Mouse (Mus musculus) c-Kit-positive CD71-positive TER-119-positive erythroid progenitor cells, embryonic 14.5 days (primary cell): ENCODE measurements around the gene Phox2b.

Experiments used
- DNase-seq: peaks from one replicate; pipeline ENCODE4 v3.0.0-alpha.2; 2013; ENCODE audit warnings: low spot score

The Phox2b gene

DNA sequence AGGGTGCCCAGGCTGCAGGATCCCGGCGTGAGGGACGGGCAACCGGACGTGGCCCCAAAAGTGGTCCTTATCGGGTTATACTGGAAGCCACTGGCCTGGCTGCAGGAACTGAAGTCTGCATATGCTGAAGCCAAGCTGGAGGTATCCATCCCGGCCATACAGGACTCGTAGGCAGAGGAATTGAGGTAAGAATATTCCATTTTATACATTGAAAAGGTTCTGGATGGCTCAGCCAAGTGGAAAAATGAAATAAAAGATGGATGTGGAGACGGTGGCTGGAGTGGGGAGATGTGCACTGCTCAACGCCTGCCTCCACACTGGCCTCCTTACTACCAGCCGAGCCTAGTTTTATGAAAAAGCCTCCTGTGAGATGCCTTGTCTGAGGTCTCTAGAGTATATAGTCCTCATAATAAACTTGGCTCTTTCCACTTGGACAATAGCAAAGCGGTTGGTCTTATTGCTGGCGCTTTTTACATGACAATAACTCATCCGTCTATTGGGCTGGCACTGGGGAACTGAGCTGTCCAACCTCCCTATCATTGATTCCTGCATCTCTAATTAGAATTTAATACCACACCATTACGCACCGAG, at the start of gene Phox2b:
Phox2b (minus strand) TSS at position 569 of the 591 bp plus-strand sequence.
- no peak for DNase-seq

DNA sequence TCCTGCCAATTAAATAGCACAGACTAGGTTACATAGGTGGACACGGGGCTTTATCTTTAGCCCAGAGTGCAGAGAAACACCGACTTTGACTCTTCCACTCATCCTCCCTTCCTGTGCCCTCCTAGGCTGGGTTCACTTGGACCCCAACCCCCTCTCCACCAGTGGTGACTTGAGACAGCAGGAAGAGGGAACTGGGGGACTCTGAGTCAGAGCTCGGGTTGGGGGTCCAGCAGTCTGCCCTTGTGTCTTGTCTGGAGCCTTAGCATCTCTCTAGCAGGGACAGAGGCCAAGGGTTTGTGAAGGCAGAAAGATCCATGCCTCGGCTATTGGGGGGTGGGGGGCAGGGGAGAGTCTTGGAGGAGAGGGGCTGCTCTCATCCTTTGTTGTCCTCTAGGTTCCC, 43.5 kb upstream of the Phox2b start:
- DNase-seq, result no peak

DNA sequence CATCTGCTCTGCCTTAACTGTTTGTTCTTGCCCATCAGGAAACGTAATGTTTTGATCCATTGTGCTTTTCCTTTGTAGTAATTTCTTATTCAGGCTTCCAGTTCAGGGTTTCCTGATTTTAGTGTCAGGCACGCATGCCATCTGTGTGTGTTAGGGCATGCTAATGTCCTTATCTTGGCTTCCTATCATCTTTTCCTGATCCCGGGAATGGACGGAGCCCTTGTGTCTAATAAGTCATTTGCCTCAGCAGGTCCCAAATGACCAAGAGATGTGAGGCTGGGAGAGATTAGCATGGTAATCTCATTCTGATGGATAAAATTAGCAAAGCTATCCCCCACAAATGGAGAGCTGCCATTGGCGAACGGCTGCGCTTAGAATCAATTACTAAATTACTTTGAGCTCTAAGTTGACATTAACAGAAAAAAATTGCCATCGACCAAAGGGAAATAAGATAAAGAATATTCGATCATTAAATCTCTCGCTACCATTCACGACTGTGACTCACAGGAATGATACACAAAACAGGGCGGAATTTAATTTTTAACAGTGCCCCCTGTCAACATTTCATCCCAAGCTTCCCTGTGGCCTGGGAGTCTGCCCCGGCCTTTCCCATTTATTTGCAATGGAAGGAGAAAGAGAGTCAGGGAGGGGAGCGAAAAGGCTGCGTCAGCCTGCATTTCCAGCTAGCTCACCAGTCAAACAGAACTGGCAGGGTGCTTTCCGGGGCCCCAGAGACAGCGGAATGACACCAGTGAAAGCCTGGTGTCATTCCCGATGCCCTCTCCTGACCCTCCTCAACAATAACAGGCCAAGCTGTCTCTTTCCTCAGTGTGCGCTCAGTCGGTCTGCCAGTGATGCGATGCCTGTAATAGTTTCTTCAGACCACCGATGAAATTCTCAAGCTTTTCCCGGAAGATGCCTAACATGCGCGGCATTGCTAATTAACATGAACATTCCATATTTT, 40.2 kb upstream of the Phox2b start:
- no peak for DNase-seq

DNA sequence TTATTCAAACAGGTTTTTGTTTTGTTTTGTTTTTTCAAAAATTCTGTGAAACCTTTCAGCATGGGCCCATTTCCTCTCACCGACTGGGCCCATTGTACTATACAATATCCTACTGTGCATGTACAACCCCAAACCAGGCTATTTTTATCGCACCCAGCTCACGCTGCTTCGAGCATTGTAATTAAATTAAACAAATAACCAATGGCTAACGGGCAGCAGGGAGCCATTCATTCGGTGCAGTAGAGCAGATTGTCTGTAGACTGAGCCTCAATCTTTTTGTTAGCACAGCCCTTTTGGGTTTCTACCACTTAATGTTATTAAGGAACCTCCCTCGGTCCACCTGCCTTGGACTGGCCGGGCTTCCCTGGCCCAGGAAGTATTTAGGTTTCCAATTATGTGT, 39.5 kb upstream of the Phox2b start:
- DNase-seq, result no peak

DNA sequence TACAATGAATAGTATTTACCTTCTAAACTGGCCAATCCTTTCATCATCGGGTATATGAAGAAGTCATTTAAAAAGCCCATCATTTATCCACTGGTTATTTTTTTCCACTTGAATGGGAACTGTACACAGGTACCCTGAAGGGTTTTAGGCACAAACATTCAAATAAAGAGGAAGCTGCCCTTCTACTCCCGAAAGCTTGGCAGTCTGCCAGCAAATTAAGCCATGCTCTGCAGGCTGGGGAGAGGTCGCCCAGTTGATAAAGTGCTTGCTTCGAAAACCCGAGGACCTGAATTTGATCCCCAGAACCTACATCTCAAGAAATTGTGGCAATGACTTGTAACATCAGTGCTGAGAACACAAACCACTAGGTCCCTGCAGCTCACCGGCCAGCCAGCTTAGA, 35.6 kb upstream of the Phox2b start:
- no peak for DNase-seq

DNA sequence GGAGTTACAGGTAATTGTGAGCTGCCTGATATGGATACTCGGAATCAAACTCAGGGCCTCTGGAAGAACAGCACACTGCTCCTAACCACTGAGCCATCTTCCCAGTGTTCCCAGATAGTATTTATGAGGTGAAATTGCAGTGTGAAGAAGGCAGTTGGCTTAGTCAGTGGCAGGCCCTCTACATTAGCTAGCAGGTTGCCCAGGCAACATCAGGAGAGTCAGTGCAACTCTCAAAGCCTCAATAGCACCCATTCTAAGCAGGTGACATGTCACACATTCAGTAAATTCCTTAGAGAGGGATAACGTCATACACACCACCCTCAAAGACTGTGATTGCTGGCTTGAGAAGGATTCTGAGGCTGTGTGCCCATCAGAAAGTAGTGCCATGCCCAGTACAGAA, 32.6 kb upstream of the Phox2b start:
- no peak for DNase-seq

DNA sequence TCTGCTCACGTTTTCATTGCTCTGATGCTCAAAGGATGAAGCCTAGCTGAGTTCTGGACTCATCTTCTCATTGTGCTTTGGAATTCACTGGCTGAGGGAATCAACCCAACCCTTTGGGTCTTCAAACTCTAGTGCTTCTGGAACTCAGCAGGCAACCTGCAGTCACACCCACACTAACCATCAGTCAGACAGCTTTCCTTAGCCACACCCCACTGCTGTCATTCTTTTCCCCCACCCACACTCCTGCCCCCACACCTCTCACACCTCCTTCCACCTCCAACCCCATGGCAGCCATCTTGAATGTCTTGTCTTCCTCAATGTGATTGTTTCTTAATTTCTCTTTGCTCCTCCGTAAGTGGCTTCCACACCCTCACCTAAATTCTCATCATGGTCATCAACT, 7.2 kb upstream of the Phox2b start:
- DNase-seq, result no peak

DNA sequence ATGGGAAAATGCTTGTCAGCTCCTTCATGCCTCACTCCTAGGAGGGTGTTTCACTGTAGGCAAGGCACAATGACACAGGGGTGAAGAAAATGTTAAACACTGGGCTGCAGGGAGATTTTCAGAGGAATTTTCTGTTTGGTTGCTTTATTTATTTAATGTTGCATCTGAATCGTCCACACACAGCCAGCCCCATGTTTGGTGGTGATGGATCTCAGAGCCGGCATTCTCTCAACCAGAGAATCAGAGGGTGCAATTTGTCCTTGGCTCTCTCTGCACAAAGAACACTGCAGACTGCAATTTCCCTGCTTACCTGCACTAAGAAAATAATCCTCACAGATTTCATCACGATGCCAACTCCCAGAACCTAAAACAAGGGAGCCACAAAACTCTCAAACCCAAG, 3.9 kb upstream of the Phox2b start:
- DNase-seq, result no peak

DNA sequence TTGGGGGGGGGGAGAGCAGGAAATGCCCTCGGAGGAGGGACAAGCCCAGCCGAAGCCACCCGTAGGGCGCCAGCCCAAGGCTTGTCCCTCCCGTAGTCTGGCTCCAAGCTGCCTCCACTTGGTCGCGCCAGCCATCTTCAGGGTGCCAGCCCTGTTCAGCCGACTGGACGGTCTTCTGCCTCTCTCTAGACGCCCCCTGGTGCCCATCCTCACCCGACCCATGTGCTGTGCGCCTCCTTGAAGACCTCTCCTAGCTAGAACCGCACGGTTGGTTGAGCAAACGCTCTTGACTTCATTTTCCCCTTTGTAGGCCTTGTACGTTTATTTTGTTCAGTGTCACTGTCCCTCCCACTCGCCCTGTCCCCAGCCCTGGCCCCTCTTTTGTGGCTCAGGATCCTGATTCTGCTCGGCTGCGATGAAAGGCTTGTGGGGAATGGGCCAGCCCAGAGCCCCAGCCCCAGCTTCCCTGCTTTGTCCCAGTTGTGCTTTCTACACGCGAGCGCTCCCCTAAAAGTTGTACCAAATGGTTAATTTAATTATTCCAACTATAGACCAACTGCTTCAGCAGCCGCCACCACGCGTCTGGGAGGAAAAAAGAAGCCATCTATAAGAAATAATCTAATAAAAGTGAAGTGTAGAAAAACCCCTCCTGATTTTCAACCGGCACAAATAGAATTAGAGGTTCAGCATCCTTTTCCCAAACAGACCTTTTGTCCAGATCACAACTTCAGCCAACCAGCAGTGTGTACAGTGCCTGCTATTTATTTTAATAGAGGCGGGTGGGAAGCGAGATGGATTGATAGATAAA, 2.9 kb upstream of the Phox2b start:
- DNase-seq, result no peak

DNA sequence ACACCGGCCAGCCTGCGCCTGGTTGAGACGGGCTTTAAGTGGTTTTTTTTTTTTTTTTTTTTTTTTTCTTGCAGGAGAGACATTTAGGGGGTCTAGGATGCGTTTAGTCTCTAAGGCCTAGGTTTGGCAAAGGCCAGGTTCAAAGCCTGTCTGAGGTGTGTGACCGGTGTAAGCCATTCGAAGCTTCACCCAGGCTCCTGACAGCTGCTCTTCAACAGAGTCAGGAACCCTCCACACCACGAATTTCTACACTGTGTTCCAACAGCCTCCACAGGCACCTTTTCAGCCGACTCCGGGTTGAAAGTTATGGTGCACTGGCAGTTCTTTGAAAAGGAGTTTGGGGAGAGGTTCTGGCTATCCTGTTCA, 2.3 kb upstream of the Phox2b start:
- no peak for DNase-seq

DNA sequence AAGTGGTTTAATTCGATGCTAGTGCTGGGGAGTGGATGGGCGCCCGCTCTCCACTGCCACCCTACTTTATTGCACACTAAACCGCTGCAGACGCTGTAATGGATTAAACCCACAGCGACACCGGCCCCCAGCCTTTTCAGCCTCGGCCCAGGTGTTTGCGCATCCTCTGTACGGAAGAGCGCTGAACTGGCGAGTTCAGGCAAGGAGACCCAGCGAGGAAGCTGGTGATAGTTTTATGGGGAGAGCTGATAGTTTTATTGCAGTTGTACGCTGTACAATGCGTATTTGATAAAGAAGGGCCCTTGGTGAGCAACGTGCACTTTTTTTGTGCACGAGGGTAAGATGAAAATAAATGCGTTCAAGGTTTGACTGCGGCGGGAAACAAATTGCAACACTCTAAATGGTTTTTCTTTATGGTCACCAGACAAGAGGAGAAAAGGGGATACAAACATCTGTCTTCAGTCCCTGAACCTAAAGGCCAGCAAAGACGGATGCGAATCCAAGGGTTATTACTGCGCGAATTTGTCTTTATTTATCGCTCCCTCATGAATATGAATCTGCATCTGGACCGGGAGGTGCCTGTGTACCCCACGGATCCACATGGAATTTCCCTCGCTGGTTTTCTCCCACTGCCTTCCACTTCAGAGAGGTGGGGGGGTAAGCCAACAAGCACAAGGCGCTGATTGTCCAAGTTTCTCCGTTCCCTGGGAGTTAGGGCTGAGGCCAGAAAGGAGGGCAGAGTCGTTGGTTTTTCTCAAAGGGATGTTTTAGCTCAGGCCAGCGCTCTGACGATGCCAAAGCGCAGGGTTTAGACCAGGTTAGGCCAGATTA, 1.7 kb upstream of the Phox2b start:
- no peak for DNase-seq

DNA sequence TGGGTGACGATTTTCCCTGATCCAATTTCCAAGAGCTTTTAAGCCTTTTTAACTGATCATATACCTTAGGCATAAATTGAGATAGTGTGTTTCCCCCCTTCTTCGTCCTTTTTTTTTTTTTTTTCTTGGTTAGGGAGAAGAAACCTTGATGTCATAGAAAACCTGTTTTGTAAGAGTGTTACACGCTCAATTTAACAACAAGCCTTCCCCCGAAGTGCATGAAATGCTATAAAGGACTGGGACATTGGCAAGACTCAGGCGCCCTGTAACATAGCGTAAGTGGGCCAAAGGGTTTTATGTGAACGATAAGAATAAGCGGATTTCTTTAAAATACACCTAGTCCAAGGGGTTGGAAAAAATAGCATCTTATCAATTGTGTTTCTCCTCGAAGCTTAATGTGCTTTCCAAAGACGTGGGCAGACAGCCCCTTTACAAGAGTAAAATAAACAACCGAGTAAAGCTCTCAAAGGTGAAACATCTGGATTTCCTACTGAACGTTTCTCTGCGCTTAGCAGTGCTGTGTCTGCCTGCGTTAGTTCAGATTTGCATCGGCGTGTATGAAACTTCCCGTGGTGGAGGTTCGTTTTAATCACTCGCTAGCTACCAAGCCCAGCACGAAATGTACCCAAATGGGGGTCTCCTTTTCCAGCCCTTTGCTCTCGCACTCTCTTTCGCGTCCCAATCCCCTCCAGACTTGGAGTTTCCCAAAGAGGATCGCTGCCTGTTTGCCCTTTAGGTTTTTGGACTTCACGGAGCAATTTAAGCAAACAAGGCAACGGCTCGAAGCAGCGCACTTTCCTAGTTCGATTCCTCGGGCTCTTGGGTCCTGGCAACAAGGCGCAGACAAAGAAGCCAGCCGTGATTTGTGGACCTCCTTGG, 531 bp upstream of the Phox2b start:
- no peak for DNase-seq

DNA sequence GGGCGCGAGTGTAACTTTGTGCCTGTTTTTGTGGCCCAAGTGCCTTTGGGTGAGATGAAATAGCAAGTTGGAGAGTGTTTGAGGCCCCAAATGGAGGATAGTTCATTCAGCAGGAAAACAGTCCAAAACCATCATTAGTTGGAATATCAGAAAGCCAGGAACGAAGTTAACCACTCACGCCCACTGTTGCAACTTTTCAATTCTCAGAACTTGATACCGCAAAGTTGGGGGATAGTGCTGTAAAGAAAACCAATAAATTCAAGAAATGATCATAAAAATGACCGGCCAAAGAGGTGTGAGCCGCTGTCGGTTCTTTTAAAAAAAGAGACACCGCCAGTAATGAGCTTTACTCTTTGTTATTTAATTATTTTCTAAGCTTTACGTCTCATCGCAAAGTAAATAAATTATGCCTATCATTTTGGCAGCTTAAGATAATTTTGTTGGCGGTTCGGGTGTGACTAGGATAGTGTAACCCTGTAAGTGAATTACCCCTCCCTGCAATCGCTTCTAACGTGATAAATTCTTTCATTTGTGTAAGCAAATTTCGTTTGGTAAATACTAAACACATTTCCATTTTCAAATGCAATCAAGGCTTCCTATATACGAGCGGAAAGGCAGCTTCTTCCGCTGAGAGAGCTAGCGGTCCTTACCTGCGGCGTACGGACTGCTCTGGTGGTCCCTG, 909 bp downstream of the Phox2b start:
- no peak for DNase-seq

DNA sequence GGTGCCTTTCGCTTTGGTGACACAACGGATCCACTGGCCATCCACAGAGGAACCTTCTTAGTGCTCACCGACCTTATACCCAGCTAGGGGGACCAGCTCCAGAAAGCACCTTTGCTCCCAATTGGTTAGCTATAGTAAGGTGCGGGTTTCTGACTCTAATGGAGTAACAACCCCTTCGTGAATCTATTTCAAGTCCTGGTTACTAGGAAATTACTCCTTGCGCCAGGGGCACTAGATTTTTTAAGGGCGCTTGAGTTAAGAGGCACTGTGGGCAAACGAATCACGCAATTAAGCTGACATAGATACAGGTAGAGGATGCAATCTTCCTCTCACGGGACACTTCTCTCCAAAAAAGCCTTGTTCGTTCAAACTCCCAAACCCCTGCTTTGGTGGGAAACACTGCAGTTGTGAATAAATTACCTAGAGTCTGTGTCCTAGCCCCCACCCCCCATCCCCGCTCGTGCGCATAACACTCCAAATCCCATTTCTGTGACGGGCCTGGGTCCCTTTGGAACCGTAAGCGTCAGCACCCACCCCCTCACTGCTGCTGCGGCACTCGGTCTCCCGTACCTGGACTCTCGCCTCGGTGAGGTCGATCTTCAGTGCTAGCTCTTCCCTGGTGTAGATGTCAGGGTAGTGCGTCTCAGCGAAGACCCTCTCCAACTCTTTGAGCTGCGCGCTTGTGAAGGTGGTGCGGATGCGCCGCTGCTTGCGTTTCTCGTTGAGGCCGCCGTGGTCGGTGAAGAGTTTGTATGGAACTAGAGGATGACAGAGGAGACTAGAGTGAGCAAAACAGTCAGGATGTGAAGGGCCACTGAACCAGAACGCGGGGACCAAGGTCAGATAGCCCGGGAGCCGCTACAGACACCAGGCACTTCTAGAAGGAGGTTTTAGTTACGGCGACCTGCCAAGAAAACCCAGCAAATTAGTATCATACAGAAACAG, 1.7 kb downstream of the Phox2b start:
- DNase-seq, result no peak

DNA sequence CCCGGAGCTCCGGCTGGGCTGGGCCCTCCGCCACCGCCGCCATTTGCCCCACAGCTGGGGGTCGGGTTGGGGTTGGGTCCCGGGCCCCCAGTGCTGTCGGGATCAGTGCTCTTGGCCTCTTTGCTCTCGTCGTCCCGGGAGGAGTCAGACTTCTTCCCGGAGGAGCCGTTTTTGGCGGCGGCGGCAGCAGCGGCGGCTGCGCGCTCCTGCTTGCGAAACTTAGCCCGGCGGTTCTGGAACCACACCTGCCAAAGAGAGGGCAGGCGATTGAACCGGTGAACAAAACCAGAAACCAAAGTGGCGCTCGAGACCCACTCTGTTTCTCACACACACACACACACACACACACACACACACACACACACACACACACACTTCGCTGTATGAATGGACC, 2.7 kb downstream of the Phox2b start:
- DNase-seq, result no peak

DNA sequence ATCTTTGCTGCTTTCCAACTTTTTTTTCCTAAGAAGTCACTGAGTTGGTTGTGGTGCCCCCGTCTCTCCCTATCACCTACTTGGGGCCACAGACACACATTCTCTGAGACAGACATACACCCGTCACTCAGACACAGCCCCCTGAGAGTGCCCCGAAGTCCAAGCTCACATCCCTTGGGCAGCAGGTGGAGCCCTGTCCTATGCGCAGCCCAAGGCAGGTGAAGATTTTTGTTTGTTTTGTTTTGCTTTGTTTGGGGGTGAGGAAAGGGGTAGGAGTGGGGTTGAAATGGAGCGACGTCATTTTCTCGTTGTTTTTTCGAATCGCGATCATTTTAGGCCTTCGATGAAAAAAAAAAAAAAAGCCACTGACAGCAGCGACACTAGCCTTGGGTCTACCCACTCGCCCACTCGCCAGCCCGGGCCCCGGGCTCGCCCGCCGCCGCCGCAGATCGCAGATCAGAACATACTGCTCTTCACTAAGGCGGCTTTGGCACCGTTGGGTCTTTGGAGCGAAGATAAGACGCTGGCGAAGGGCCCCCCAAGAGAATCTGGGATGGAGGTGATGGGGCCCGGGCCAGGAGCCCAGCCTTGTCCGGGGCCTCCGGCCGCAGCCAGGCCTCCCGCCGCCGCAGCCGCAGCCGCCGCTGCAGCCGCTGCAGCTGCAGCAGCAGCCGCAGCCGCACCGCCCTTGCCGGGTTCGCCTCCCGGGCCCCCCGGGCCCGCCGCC, 3.3 kb downstream of the Phox2b start:
- no peak for DNase-seq

DNA sequence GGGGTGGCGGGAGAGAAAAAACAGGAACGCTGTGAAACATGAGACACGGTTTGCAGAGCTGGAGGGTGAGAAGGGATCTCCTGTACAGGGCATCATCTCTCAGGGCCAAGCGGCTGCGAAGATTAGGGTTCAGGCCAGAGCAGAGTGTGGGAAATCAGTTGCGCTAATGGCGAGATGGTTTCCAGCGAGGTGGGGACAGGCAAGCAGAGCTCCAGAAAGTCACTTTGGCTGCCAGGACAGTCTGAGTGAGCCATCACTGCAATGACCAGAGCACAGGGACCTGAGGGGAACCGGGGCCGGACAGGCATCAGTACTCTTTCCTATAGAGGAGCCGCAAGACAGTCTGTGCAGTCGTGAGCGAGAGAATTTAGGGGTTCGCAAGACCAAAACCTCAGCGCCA, 3.9 kb downstream of the Phox2b start:
- DNase-seq, result no peak

DNA sequence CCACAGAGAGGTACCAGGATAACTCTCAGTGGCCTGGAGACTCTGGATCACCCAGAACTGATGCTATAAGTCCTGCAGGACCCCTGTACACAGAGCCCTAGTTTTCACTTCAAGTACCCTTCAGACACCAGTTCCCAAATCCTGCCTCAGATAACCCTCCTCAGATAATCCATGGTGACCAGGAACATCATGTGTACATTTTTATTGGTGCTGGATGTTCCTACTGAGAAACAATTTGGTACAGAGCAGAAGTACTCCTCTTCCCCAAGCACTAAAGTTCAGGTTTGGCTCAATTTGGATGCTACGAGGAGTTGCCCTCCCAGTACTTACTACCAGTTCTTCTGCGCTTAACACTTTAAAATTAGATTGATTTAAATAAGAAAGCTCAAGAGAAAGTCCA, 5.1 kb downstream of the Phox2b start:
- DNase-seq, result no peak

DNA sequence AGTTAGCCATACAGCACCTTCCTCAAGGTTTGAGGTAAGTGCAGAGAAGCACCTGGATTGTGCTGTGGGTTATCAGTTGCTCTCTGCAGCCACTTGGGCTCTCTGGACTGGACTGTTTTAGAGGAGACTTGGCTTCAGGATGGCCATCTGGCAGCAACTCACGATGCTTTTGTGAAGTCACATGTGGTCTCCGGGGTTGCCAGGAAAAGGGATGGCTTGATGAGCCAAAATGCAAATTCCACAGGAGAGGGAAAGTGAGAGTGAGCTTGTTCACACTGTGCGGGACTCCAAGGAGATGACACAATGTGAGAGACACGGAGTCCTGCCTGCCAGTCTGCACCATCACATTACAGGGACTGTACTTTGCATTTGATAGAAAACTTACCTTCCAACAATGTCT, 7.3 kb downstream of the Phox2b start:
- no peak for DNase-seq
